Mouse (Mus musculus): ENCODE data around the gene Gm45140. TPM values are rescaled to one million over a fixed set of nuclear protein-coding genes. Genes with fewer than 3 reads are reported as not detected.

Gene Gm45140
- polyA plus RNA-seq, 1 experiment from 2014 or later: 2.8 TPM

- Histone ChIP-seq H3K27me3 (ENCODE audit: control insufficient read depth, insufficient read depth, low read length) (no peaks in the 10 kb centered on the region), H3K36me3 (ENCODE audit: control insufficient read depth, insufficient read depth, low read length) (no peaks in the 10 kb centered on the region), H3K27ac (ENCODE audit: low read length) (no peak overlapping the region), H3K4me2 (replicated peaks; ENCODE audit: low read depth, low read length) (no peak overlapping the region), H3K4me3 (ENCODE audit: low read depth, low read length) (no peak overlapping the region), H3K4me1 (ENCODE audit: control insufficient read depth, insufficient read depth, low read length) (peaks cover 4% of the 10 kb centered on the region; the same call in 1 of the 2 replicates), H3K9ac (replicated peaks; ENCODE audit: low read depth, low read length) (no peak overlapping the region), H3K9me3 (ENCODE audit: control insufficient read depth, low read depth, low read length) (no peaks in the 10 kb centered on the region)
- WGBS: 80% methylated on average over 5 of the region's 5 CpGs
- ATAC-seq (ENCODE audit: insufficient number of reproducible peaks, insufficient read depth, low FRiP score, low read depth): no peak
Observed at GRCm38 (mm10) chr6:87742804-87743203, 92.8 kb downstream of the Gm45140 start.

DNA sequence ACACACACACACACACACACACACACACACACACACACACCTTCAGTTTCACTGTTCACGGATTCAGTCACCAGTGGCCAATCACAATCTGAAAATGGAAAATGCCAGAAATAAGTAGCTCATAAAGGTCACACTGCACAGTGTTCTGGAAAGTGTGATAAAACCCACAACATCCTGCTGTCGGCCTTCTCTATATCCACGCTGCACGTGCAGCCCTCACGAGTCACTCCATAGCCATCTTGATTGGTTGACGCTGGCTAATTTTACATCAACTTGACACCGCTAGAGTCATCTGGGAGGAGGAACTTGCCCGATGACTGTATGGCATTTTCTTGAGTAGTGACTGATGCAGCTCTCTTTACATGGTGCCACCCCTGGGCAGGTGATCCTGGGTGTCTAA lies 93.6 kb downstream of the Gm45140 start:
- 88% methylated on average over 8 of the region's 8 CpGs for WGBS
- H3K9me3 ChIP-seq (ENCODE audit: control insufficient read depth, low read depth, low read length): no peaks in the 10 kb centered on the region
- H3K9ac ChIP-seq (replicated peaks; ENCODE audit: low read depth, low read length): no peak overlapping the region
- H3K4me2 ChIP-seq (replicated peaks; ENCODE audit: low read depth, low read length): no peak overlapping the region
- H3K4me3 ChIP-seq (ENCODE audit: low read depth, low read length): no peak overlapping the region
- no peaks in the 10 kb centered on the region for H3K27me3 ChIP-seq (ENCODE audit: control insufficient read depth, insufficient read depth, low read length)
- H3K27ac ChIP-seq (ENCODE audit: low read length): no peak overlapping the region
- no peak for ATAC-seq (ENCODE audit: insufficient number of reproducible peaks, insufficient read depth, low FRiP score, low read depth)
- peaks cover 4% of the 10 kb centered on the region; the same call in 1 of the 2 replicates for H3K4me1 ChIP-seq (ENCODE audit: control insufficient read depth, insufficient read depth, low read length)
- H3K36me3 ChIP-seq (ENCODE audit: control insufficient read depth, insufficient read depth, low read length): no peaks in the 10 kb centered on the region

GRCm38 (mm10) chr6:87740496-87740895 lies 95.1 kb downstream of the Gm45140 start:
- Histone ChIP-seq H3K27me3 (ENCODE audit: control insufficient read depth, insufficient read depth, low read length) (no peaks in the 10 kb centered on the region), H3K4me1 (ENCODE audit: control insufficient read depth, insufficient read depth, low read length) (no peaks in the 10 kb centered on the region), H3K27ac (ENCODE audit: low read length) (no peak overlapping the region), H3K9ac (replicated peaks; ENCODE audit: low read depth, low read length) (no peak overlapping the region), H3K4me3 (ENCODE audit: low read depth, low read length) (no peak overlapping the region), H3K36me3 (ENCODE audit: control insufficient read depth, insufficient read depth, low read length) (no peaks in the 10 kb centered on the region), H3K4me2 (replicated peaks; ENCODE audit: low read depth, low read length) (no peak overlapping the region), H3K9me3 (ENCODE audit: control insufficient read depth, low read depth, low read length) (no peaks in the 10 kb centered on the region)
- no peak for ATAC-seq (ENCODE audit: insufficient number of reproducible peaks, insufficient read depth, low FRiP score, low read depth)

- no peak for ATAC-seq (ENCODE audit: insufficient number of reproducible peaks, insufficient read depth, low FRiP score, low read depth)
- 38% methylated on average over 6 of the region's 6 CpGs for WGBS
- Histone ChIP-seq H3K4me3 (ENCODE audit: low read depth, low read length) (no peak overlapping the region), H3K9me3 (ENCODE audit: control insufficient read depth, low read depth, low read length) (no peaks in the 10 kb centered on the region), H3K36me3 (ENCODE audit: control insufficient read depth, insufficient read depth, low read length) (no peaks in the 10 kb centered on the region), H3K4me2 (replicated peaks; ENCODE audit: low read depth, low read length) (no peak overlapping the region), H3K9ac (replicated peaks; ENCODE audit: low read depth, low read length) (no peak overlapping the region), H3K4me1 (ENCODE audit: control insufficient read depth, insufficient read depth, low read length) (no peaks in the 10 kb centered on the region), H3K27me3 (ENCODE audit: control insufficient read depth, insufficient read depth, low read length) (no peaks in the 10 kb centered on the region), H3K27ac (ENCODE audit: low read length) (no peak overlapping the region)
Observed at GRCm38 (mm10) chr6:87739898-87740297, 95.7 kb downstream of the Gm45140 start.

Other genes with a start within 250 kb of the Gm45140 start
- gene Prokr1, start 245.1 kb downstream of the Gm45140 start, polyA plus RNA-seq (2014; fragmentation: Nextera tagmentation; extraction: Ambion mirVana): 2.2 and 2.6 TPM in 2 replicates
- 14.9 and 18.1 TPM in 2 replicates for gene Aplf, start 163.6 kb downstream of the Gm45140 start, polyA plus RNA-seq (2014; fragmentation: Nextera tagmentation; extraction: Ambion mirVana)
- gene Efcc1, start 104.9 kb downstream of the Gm45140 start, polyA plus RNA-seq (2014; fragmentation: Nextera tagmentation; extraction: Ambion mirVana): 2.2 TPM in 2 replicates
- 0.68 and 0.80 TPM in 2 replicates for gene Gp9, start 57.7 kb downstream of the Gm45140 start, polyA plus RNA-seq (2014; fragmentation: Nextera tagmentation; extraction: Ambion mirVana)
- gene Rab43, start 23.6 kb downstream of the Gm45140 start, polyA plus RNA-seq (2014; fragmentation: Nextera tagmentation; extraction: Ambion mirVana): 10.9 and 14.9 TPM in 2 replicates
- gene Isy1, start 3.0 kb upstream of the Gm45140 start, polyA plus RNA-seq (2014; fragmentation: Nextera tagmentation; extraction: Ambion mirVana): 38.1 and 52.8 TPM in 2 replicates
- 1,146 and 1,207 TPM in 2 replicates for gene Cnbp, start 15.3 kb upstream of the Gm45140 start, polyA plus RNA-seq (2014; fragmentation: Nextera tagmentation; extraction: Ambion mirVana)
- gene Copg1, start 52.0 kb upstream of the Gm45140 start, polyA plus RNA-seq (2014; fragmentation: Nextera tagmentation; extraction: Ambion mirVana): 164 and 169 TPM in 2 replicates
- 43.9 and 52.1 TPM in 2 replicates for gene Hmces, start 78.1 kb upstream of the Gm45140 start, polyA plus RNA-seq (2014; fragmentation: Nextera tagmentation; extraction: Ambion mirVana)
- 19.6 and 20.1 TPM in 2 replicates for gene H1fx, start 145.8 kb upstream of the Gm45140 start, polyA plus RNA-seq (2014; fragmentation: Nextera tagmentation; extraction: Ambion mirVana)
- gene Rab7, start 209.5 kb upstream of the Gm45140 start, polyA plus RNA-seq (2014; fragmentation: Nextera tagmentation; extraction: Ambion mirVana): 246 and 251 TPM in 2 replicates
- 373 and 402 TPM in 2 replicates for gene Rpn1, start 248.7 kb upstream of the Gm45140 start, polyA plus RNA-seq (2014; fragmentation: Nextera tagmentation; extraction: Ambion mirVana)

Measured in stomach, embryonic 14.5 days (tissue).